8 mouse cellular contexts compared by ENCODE assay signal in genomic region chr7:60492028-60492995, GRCm38 (mm10).
DNase-seq lines count a peak whose midpoint lies in the region; ATAC-seq lines count a peak whose summit lies in the region.
"Not testable (repeated sequence)": the region's sequence is repeated elsewhere in the genome, so short reads cannot be mapped to it uniquely, and the experiment has no call there.

No protein-coding gene starts in this region.

- peak; percentile 1 for DNase-seq in CD4-positive, CD25-positive, alpha-beta regulatory T cell, adult 2 months (ENCODE audit: low read depth, low spot score)
- peak; percentile 58 for DNase-seq in cerebellum, adult 11 months
- DNase-seq in forebrain, embryonic 10.5 days (ENCODE audit: extremely low spot score, low spot score) = peak; percentile 40
- peak; percentile 39 to 61 for DNase-seq in left cerebral cortex, postnatal 36 days (ENCODE audit: low spot score in 2 of 2)
- DNase-seq in right cerebral cortex, postnatal 10 days (ENCODE audit: low spot score in 2 of 2) = peak; percentile 60 to 66

- not testable (repeated sequence) for H3K9me3 ChIP-seq in forebrain, embryonic 10.5 days; heart, embryonic 14.5 days (ENCODE audit: control insufficient read depth, low read length); kidney, embryonic 14.5 days (ENCODE audit: control insufficient read depth, low read length); megakaryocyte, embryonic 14.5 days

- not testable (repeated sequence) for H3K4me1 ChIP-seq in forebrain, embryonic 10.5 days; heart, embryonic 14.5 days (ENCODE audit: control insufficient read depth in 2 of 2, insufficient read depth in 2 of 2, low read length in 2 of 2); kidney, embryonic 14.5 days (ENCODE audit: control insufficient read depth, insufficient read depth, low read length); megakaryocyte, embryonic 14.5 days

- not testable (repeated sequence) for ATAC-seq in heart, embryonic 14.5 days (ENCODE audit: insufficient number of reproducible peaks, insufficient read depth, low FRiP score, low read depth)
- ATAC-seq in kidney, embryonic 14.5 days (ENCODE audit: low FRiP score, low TSS enrichment) = peak; percentile 98

- H3K36me3 ChIP-seq in forebrain, embryonic 10.5 days (replicated peaks); heart, embryonic 14.5 days (ENCODE audit: control insufficient read depth, insufficient read depth, low read length); kidney, embryonic 14.5 days (ENCODE audit: control insufficient read depth, insufficient read depth, low read length); megakaryocyte, embryonic 14.5 days (replicated peaks; ENCODE audit: low read length): not testable (repeated sequence)

- intact Hi-C loops in left cerebral cortex, postnatal 36 days (cut with DNase I) = not testable (repeated sequence)

- not testable (repeated sequence) for H3K27me3 ChIP-seq in forebrain, embryonic 10.5 days (ENCODE audit: poor library complexity, severe bottlenecking); heart, embryonic 14.5 days (ENCODE audit: control insufficient read depth, insufficient read depth, low read length); kidney, embryonic 14.5 days (ENCODE audit: control insufficient read depth, insufficient read depth, low read length); megakaryocyte, embryonic 14.5 days (replicated peaks)

- peak overlapping the region; percentile 46 for H3K4me3 ChIP-seq in forebrain, embryonic 10.5 days
- peak overlapping the region; percentile 35 to 49 for H3K4me3 ChIP-seq in heart, embryonic 14.5 days (ENCODE audit: control insufficient read depth in 1 of 2, insufficient read depth in 1 of 2, low read depth in 1 of 2, low read length in 2 of 2)
- peak overlapping the region; percentile 27 for H3K4me3 ChIP-seq in kidney, embryonic 14.5 days (ENCODE audit: low read length)
- peak overlapping the region; percentile 79 for H3K4me3 ChIP-seq in megakaryocyte, embryonic 14.5 days (replicated peaks)

- not testable (repeated sequence) for H3K9ac ChIP-seq in heart, embryonic 14.5 days (ENCODE audit: low read length); kidney, embryonic 14.5 days (ENCODE audit: low read depth, low read length)

- 19% methylated on average over 34 of the region's 39 CpGs for WGBS in forebrain, embryonic 10.5 days
- 10% methylated on average over 39 of the region's 39 CpGs for WGBS in heart, embryonic 14.5 days
- WGBS in kidney, embryonic 14.5 days = 16% methylated on average over 39 of the region's 39 CpGs

- H3K4me2 ChIP-seq in heart, embryonic 14.5 days (ENCODE audit: low read length) = peak overlapping the region; percentile 56
- peak overlapping the region; percentile 25; the same call in 1 of the 2 replicates for H3K4me2 ChIP-seq in kidney, embryonic 14.5 days (replicated peaks; ENCODE audit: low read depth, low read length)

- H3K27ac ChIP-seq in forebrain, embryonic 10.5 days = peak overlapping the region; percentile 70
- H3K27ac ChIP-seq in heart, embryonic 14.5 days (replicated peaks in 1 of 2; ENCODE audit: control insufficient read depth in 1 of 2, insufficient read depth in 1 of 2, low read depth in 2 of 2, low read length in 2 of 2); kidney, embryonic 14.5 days (ENCODE audit: low read depth, low read length): not testable (repeated sequence)

Comparison
In these comparisons a context has a peak if more than half of its experiments do, and no peak if none do; other contexts are left out.
1. DNase-seq: peak in every context shown above with its lines; median percentile 63 in right cerebral cortex, postnatal 10 days; 58 in cerebellum, adult 11 months; 50 in left cerebral cortex, postnatal 36 days; 40 in forebrain, embryonic 10.5 days; 1 in CD4-positive, CD25-positive, alpha-beta regulatory T cell, adult 2 months.
2. H3K4me3 ChIP-seq: peak in every context shown above with its lines; median percentile 79 in megakaryocyte, embryonic 14.5 days; 46 in forebrain, embryonic 10.5 days; 42 in heart, embryonic 14.5 days; 27 in kidney, embryonic 14.5 days.